Mouse (Mus musculus): ENCODE data around the gene Vsig10. TPM values are rescaled to one million over a fixed set of nuclear protein-coding genes. Genes with fewer than 3 reads are reported as not detected.
A peak's percentile ranks its signal among the peaks of the same experiment; 100 is the strongest.

Vsig10 gene
- polyA plus RNA-seq, 1 experiment from 2014 or later: 0.84 TPM

GRCm38 (mm10) chr5:117347011-117347410 is 28.1 kb downstream of the Vsig10 start:
- Histone ChIP-seq H3K9ac (replicated peaks; ENCODE audit: low read length) (no peak overlapping the region), H3K4me2 (ENCODE audit: low read depth, low read length) (no peak overlapping the region), H3K4me3 (ENCODE audit: low read depth, low read length) (no peak overlapping the region), H3K36me3 (replicated peaks; ENCODE audit: control insufficient read depth, insufficient read depth, low read depth, low read length) (no peaks in the 10 kb centered on the region), H3K27me3 (ENCODE audit: control insufficient read depth, insufficient read depth, low read length) (no peaks in the 10 kb centered on the region), H3K9me3 (replicated peaks; ENCODE audit: control insufficient read depth, low read length) (no peaks in the 10 kb centered on the region), H3K4me1 (ENCODE audit: control insufficient read depth, insufficient read depth, low read length) (no peaks in the 10 kb centered on the region), H3K27ac (replicated peaks; ENCODE audit: low read depth, low read length) (no peak overlapping the region)
- 79% methylated on average over 5 of the region's 5 CpGs for WGBS
- ATAC-seq (replicated peaks; ENCODE audit: insufficient number of reproducible peaks, low FRiP score, low TSS enrichment, low read depth): no peak
- no peak for DNase-seq (ENCODE audit: low spot score)

DNA sequence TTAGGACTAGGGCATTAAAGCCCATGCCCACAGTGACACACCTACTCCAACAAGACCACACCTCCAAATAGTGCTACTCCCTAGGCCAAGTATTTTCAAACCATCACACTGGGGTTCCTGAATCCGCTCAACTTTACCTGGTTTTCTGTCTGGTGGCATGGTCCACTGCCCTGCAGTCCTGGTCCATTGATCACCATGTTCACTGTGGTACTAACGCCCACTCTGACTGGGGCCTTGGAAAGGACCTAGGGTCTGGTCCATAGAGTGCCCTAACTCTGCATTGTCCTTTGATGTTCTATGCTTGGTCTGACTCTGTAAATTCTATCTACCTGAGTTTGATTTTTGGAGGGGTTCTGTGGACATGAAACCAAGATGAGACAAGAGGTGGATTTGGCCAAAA is 29.0 kb downstream of the Vsig10 start:
- Histone ChIP-seq H3K9ac (replicated peaks; ENCODE audit: low read length) (no peak overlapping the region), H3K27me3 (ENCODE audit: control insufficient read depth, insufficient read depth, low read length) (no peaks in the 10 kb centered on the region), H3K36me3 (replicated peaks; ENCODE audit: control insufficient read depth, insufficient read depth, low read depth, low read length) (no peaks in the 10 kb centered on the region), H3K4me1 (ENCODE audit: control insufficient read depth, insufficient read depth, low read length) (no peaks in the 10 kb centered on the region), H3K27ac (replicated peaks; ENCODE audit: low read depth, low read length) (no peak overlapping the region), H3K4me3 (ENCODE audit: low read depth, low read length) (no peak overlapping the region), H3K9me3 (replicated peaks; ENCODE audit: control insufficient read depth, low read length) (no peaks in the 10 kb centered on the region), H3K4me2 (ENCODE audit: low read depth, low read length) (no peak overlapping the region)
- 98% methylated on average over 2 of the region's 2 CpGs for WGBS
- 0 out of 2 replicates have a peak, but pooled peaks have one; percentile 47 for ATAC-seq (replicated peaks; ENCODE audit: insufficient number of reproducible peaks, low FRiP score, low TSS enrichment, low read depth)
- DNase-seq (ENCODE audit: low spot score): no peak

DNA sequence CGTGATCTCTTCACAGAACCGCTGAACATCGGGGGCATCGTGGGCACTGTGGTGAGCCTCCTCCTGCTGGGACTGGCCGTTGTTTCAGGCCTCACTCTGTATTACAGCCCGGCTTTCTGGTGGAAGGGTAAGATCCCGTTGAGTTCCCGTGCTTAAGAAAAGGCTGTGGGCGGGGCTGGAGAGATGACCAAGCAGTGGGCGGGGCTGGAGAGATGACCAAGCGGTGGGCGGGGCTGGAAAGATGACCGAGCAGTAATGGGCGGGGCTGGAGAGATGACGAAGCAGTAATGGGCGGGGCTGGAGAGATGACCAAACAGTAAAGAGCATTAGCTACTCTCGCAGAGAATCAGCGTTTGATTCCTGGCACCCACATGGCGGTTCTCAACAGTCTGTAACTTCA is 29.4 kb downstream of the Vsig10 start:
- H3K9ac ChIP-seq (replicated peaks; ENCODE audit: low read length): no peak overlapping the region
- DNase-seq (ENCODE audit: low spot score) (peak; percentile 65), ATAC-seq (replicated peaks; ENCODE audit: insufficient number of reproducible peaks, low FRiP score, low TSS enrichment, low read depth) (peak; percentile 51; the same call in 1 of the 2 replicates)
- no peaks in the 10 kb centered on the region for H3K27me3 ChIP-seq (ENCODE audit: control insufficient read depth, insufficient read depth, low read length)
- WGBS: 35% methylated on average over 19 of the region's 19 CpGs
- no peak overlapping the region for H3K4me2 ChIP-seq (ENCODE audit: low read depth, low read length)
- no peak overlapping the region for H3K27ac ChIP-seq (replicated peaks; ENCODE audit: low read depth, low read length)
- H3K4me3 ChIP-seq (ENCODE audit: low read depth, low read length): no peak overlapping the region
- H3K36me3 ChIP-seq (replicated peaks; ENCODE audit: control insufficient read depth, insufficient read depth, low read depth, low read length): no peaks in the 10 kb centered on the region
- no peaks in the 10 kb centered on the region for H3K9me3 ChIP-seq (replicated peaks; ENCODE audit: control insufficient read depth, low read length)
- no peaks in the 10 kb centered on the region for H3K4me1 ChIP-seq (ENCODE audit: control insufficient read depth, insufficient read depth, low read length)

DNA sequence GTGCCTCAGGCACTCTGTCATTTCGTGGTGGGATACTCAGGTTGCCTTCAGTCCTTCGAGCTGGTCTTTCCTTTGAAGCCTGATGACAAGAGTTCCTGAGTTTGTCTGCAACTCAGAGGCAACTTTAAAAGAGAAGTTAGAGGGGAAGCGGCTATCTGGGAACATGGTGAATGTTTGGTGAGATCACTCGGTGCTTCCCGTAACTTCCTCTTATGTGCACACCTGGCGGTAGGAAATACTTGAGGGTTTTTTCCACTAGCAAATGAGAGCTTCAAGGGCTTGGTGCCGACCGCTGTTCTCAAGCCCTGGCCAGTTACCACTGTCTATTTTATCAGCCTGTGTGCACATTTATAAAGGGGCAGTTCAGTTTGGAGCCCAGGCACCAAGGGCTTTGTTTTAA is 35.2 kb downstream of the Vsig10 start:
- Histone ChIP-seq H3K27ac (replicated peaks; ENCODE audit: low read depth, low read length) (no peak overlapping the region), H3K36me3 (replicated peaks; ENCODE audit: control insufficient read depth, insufficient read depth, low read depth, low read length) (no peaks in the 10 kb centered on the region), H3K4me3 (ENCODE audit: low read depth, low read length) (no peak overlapping the region), H3K9ac (replicated peaks; ENCODE audit: low read length) (no peak overlapping the region), H3K27me3 (ENCODE audit: control insufficient read depth, insufficient read depth, low read length) (no peaks in the 10 kb centered on the region), H3K9me3 (replicated peaks; ENCODE audit: control insufficient read depth, low read length) (no peaks in the 10 kb centered on the region), H3K4me2 (ENCODE audit: low read depth, low read length) (no peak overlapping the region), H3K4me1 (ENCODE audit: control insufficient read depth, insufficient read depth, low read length) (0 out of 2 replicates have a peak, but pooled peaks cover 3% of the 10 kb centered on the region)
- ATAC-seq (replicated peaks; ENCODE audit: insufficient number of reproducible peaks, low FRiP score, low TSS enrichment, low read depth) (no peak), DNase-seq (ENCODE audit: low spot score) (no peak)
- 75% methylated on average over 8 of the region's 8 CpGs for WGBS

GRCm38 (mm10) chr5:117355648-117356303 is 36.9 kb downstream of the Vsig10 start:
- Histone ChIP-seq H3K9me3 (replicated peaks; ENCODE audit: control insufficient read depth, low read length) (no peaks in the 10 kb centered on the region), H3K4me1 (ENCODE audit: control insufficient read depth, insufficient read depth, low read length) (peaks cover 10% of the 10 kb centered on the region; the same call in 1 of the 2 replicates), H3K4me3 (ENCODE audit: low read depth, low read length) (no peak overlapping the region), H3K4me2 (ENCODE audit: low read depth, low read length) (peak overlapping the region; percentile 88), H3K36me3 (replicated peaks; ENCODE audit: control insufficient read depth, insufficient read depth, low read depth, low read length) (no peaks in the 10 kb centered on the region), H3K27ac (replicated peaks; ENCODE audit: low read depth, low read length) (no peak overlapping the region), H3K27me3 (ENCODE audit: control insufficient read depth, insufficient read depth, low read length) (no peaks in the 10 kb centered on the region), H3K9ac (replicated peaks; ENCODE audit: low read length) (no peak overlapping the region; the same call in 1 of the 2 replicates)
- DNase-seq (ENCODE audit: low spot score) (no peak), ATAC-seq (replicated peaks; ENCODE audit: insufficient number of reproducible peaks, low FRiP score, low TSS enrichment, low read depth) (no peak)
- WGBS: 58% methylated on average over 14 of the region's 14 CpGs

DNA sequence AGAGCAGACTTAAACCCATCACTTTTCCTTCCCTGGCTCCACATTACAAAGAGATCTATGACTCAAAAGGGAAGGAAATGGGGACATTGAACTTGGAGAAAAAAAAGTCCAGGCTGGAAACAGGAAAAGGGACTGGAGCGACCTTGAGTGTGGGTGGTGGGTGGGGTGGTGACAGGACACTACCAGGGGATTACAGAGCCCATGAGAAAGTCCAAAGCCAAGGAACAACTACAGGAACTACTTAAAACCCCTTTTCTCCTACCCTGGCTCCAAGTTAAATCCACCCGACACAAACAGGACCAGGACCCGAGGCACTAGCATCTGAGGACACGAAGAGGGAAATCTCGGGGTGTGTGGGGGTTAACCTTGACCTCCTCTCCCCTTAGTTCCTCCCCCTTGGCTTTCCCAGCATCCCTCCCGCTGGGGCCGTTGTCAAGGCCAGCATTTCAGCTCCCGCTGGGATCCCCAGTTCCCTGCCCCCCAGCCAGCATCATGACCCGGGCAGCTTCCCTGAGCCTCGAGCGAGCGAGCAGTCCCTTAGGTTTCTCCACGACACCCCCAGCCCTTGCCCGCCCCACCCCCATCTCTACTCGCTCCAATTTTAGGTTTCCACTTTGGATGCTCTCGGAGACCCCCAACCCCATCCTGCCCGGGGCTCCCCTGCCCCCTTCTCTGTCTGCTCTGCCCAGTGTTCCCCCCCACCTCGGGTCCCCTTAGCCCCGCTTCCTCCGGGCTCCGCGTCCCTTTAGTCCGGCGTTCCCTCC is 37.7 kb downstream of the Vsig10 start:
- H3K9me3 ChIP-seq (replicated peaks; ENCODE audit: control insufficient read depth, low read length): no peaks in the 10 kb centered on the region
- H3K4me2 ChIP-seq (ENCODE audit: low read depth, low read length): peak overlapping the region; percentile 88
- H3K27me3 ChIP-seq (ENCODE audit: control insufficient read depth, insufficient read depth, low read length): no peaks in the 10 kb centered on the region
- peak overlapping the region; percentile 88 for H3K4me3 ChIP-seq (ENCODE audit: low read depth, low read length)
- peak overlapping the region; percentile 86 for H3K9ac ChIP-seq (replicated peaks; ENCODE audit: low read length)
- 1% methylated on average over 22 of the region's 24 CpGs for WGBS
- DNase-seq (ENCODE audit: low spot score) (peak; percentile 44), ATAC-seq (replicated peaks; ENCODE audit: insufficient number of reproducible peaks, low FRiP score, low TSS enrichment, low read depth) (peak; percentile 37)
- peak overlapping the region; percentile 63; the same call in 1 of the 2 replicates for H3K27ac ChIP-seq (replicated peaks; ENCODE audit: low read depth, low read length)
- peaks cover 10% of the 10 kb centered on the region; the same call in 1 of the 2 replicates for H3K4me1 ChIP-seq (ENCODE audit: control insufficient read depth, insufficient read depth, low read length)
- no peaks in the 10 kb centered on the region for H3K36me3 ChIP-seq (replicated peaks; ENCODE audit: control insufficient read depth, insufficient read depth, low read depth, low read length)

GRCm38 (mm10) chr5:117357129-117357477 is 38.2 kb downstream of the Vsig10 start, which contains the start of gene Wsb2:
Gene Wsb2, plus strand, starts transcription at chr5:117357304.
- peak within 1 kb of the TSS; percentile 86 for H3K9ac ChIP-seq (replicated peaks; ENCODE audit: low read length)
- peak within 1 kb of the TSS; percentile 88 for H3K4me2 ChIP-seq (ENCODE audit: low read depth, low read length)
- peaks cover 10% of the 10 kb centered on the region; the same call in 1 of the 2 replicates for H3K4me1 ChIP-seq (ENCODE audit: control insufficient read depth, insufficient read depth, low read length)
- DNase-seq (ENCODE audit: low spot score): peak; percentile 80
- H3K36me3 ChIP-seq (replicated peaks; ENCODE audit: control insufficient read depth, insufficient read depth, low read depth, low read length): no peaks in the 10 kb centered on the region
- no peaks in the 10 kb centered on the region for H3K27me3 ChIP-seq (ENCODE audit: control insufficient read depth, insufficient read depth, low read length)
- peak within 1 kb of the TSS; percentile 63 for H3K27ac ChIP-seq (replicated peaks; ENCODE audit: low read depth, low read length)
- peak; percentile 60; the same call in 1 of the 2 replicates for ATAC-seq (replicated peaks; ENCODE audit: insufficient number of reproducible peaks, low FRiP score, low TSS enrichment, low read depth)
- no peaks in the 10 kb centered on the region for H3K9me3 ChIP-seq (replicated peaks; ENCODE audit: control insufficient read depth, low read length)
- 0% methylated on average over 2 of the region's 54 CpGs for WGBS
- H3K4me3 ChIP-seq (ENCODE audit: low read depth, low read length): peak within 1 kb of the TSS; percentile 88

Data from embryonic facial prominence, embryonic 11.5 days (tissue).